Mouse (Mus musculus): ENCODE results near the gene Mdm4. TPM values are rescaled to one million over a fixed set of nuclear protein-coding genes. Genes with fewer than 3 reads are reported as not detected.

Mdm4 gene
- total and polyA plus RNA-seq, 3 experiments, result 19.8 to 28.1 TPM; not detected in 1

DNA sequence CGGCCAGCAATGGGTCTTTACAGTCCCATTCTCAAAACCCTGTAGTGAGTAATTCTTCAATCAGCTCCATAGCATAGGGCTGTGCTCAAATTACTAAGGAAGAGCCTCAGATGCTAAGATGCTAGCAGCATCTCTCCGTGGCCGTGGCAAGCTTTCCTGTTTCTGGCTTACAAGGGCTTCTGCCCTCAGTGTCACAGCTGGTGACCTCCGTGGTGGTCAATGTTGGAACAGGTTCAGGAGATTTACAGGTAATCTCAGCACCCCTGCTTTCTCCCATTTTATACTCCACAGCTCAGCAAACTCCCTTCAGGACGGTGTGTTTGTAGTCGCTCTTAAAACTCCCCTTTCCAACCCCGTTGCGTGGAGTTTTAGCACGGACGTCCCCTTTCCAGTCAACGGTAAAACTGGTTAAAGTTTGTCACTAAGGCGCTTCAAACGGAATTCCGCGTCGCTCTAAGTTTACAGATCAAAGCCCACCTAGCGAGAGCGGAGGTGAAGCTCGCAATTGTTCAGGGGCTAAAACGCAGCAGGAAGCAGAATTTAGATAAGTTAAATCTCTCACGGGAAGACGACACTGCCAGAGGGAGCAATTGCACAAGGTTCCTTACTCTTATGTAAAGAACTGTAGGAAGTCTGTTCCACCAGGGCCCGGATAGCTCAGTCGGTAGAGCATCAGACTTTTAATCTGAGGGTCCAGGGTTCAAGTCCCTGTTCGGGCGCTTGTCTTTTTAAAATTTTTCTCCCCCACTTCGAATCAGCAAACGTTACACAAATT is 3.1 kb upstream of the Mdm4 start:
- H3K36me3 ChIP-seq (ENCODE audit: control insufficient read depth in 1 of 2, insufficient read depth in 2 of 2, low read length in 2 of 2), result peaks cover 0 to 6% of the 10 kb centered on the region in 2 experiments; a peak in 2 of 4 replicates
- H3K9ac ChIP-seq (ENCODE audit: control insufficient read depth, low read depth, low read length, poor library complexity, severe bottlenecking), result peak overlapping the region; percentile 62
- H3K4me3 ChIP-seq (ENCODE audit: control insufficient read depth in 1 of 2, insufficient read depth in 1 of 2, low read depth in 2 of 2, low read length in 2 of 2), result peak overlapping the region; percentile 59 to 74
- H3K9me3 ChIP-seq (replicated peaks; ENCODE audit: insufficient read depth, low read length), result no peaks in the 10 kb centered on the region
- peak overlapping the region; percentile 56 for H3K27ac ChIP-seq (ENCODE audit: control insufficient read depth, low read depth, low read length)
- no peaks in the 10 kb centered on the region for H3K79me2 ChIP-seq (ENCODE audit: control insufficient read depth, insufficient read depth, low read length, poor library complexity)
- H3K27me3 ChIP-seq (ENCODE audit: control insufficient read depth in 1 of 2, insufficient read depth in 2 of 2, low read length in 2 of 2), result no peaks in the 10 kb centered on the region
- peak; percentile 93 for DNase-seq (ENCODE audit: low read depth, low spot score)
- TF ChIP-seq RCOR1 (IDR thresholded peaks at IDR 0.05; ENCODE audit: low read depth, low read length) (0 out of 2 replicates have a peak, but pooled peaks have one; percentile 27), MYB (IDR thresholded peaks at IDR 0.05; ENCODE audit: low read depth, low read length) (peak; percentile 31; the same call in 1 of the 2 replicates), CHD2 (IDR thresholded peaks at IDR 0.05; ENCODE audit: low read length) (no peak), TAL1 (IDR thresholded peaks at IDR 0.05; ENCODE audit: low read length) (no peak), MAZ (IDR thresholded peaks at IDR 0.05; ENCODE audit: low read depth, low read length) (0 out of 2 replicates have a peak, but pooled peaks have one; percentile 41), HCFC1 (IDR thresholded peaks at IDR 0.05; ENCODE audit: low read depth, low read length) (peak; percentile 61; the same call in 1 of the 2 replicates), MAFK (IDR thresholded peaks at IDR 0.05; ENCODE audit: borderline replicate concordance, low read depth, low read length) (peak; percentile 91; the same call in 1 of the 2 replicates), MXI1 (IDR thresholded peaks at IDR 0.05; ENCODE audit: low read depth, low read length) (peak; percentile 24; the same call in 1 of the 2 replicates), CHD1 (IDR thresholded peaks at IDR 0.05; ENCODE audit: low read depth, low read length) (no peak), TBP (IDR thresholded peaks at IDR 0.05; ENCODE audit: low read depth, low read length) (peak; percentile 99), ELF1 (IDR thresholded peaks at IDR 0.05; ENCODE audit: low read depth, low read length) (peak; percentile 68; the same call in 1 of the 2 replicates), GATA1 (IDR thresholded peaks at IDR 0.05; ENCODE audit: low read depth, low read length) (peak; percentile 75), E2F4 (IDR thresholded peaks at IDR 0.05; ENCODE audit: borderline replicate concordance, low read depth, low read length) (no peak)
- peaks cover 0 to 21% of the 10 kb centered on the region in 2 experiments; a peak in 2 of 4 replicates for H3K4me1 ChIP-seq (ENCODE audit: control insufficient read depth in 1 of 2, insufficient read depth in 2 of 2, low read length in 2 of 2)

DNA sequence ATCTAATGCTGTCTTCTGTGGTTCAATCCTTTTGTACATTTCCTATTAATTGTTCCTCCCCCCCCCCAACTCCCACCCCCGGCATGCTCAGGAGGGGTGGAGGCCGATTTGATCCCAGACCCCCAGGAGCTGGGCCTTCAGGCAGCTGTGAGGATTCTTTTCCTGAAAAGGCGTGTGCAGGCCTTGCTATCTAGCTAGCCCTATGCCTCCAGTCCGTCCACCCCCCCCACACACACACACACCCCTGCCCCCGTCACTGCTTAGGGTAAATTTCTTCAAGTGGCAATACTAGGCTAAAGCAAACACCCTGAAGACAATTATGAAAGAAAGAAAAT is 2.6 kb upstream of the Mdm4 start:
- no peak for DNase-seq (ENCODE audit: low read depth, low spot score)
- peaks cover 0 to 21% of the 10 kb centered on the region in 2 experiments; a peak in 2 of 4 replicates for H3K4me1 ChIP-seq (ENCODE audit: control insufficient read depth in 1 of 2, insufficient read depth in 2 of 2, low read length in 2 of 2)
- H3K9ac ChIP-seq (ENCODE audit: control insufficient read depth, low read depth, low read length, poor library complexity, severe bottlenecking), result peak overlapping the region; percentile 62
- H3K9me3 ChIP-seq (replicated peaks; ENCODE audit: insufficient read depth, low read length), result no peaks in the 10 kb centered on the region
- H3K27me3 ChIP-seq (ENCODE audit: control insufficient read depth in 1 of 2, insufficient read depth in 2 of 2, low read length in 2 of 2), result no peaks in the 10 kb centered on the region
- peak overlapping the region; percentile 56; the same call in 1 of the 2 replicates for H3K27ac ChIP-seq (ENCODE audit: control insufficient read depth, low read depth, low read length)
- no peaks in the 10 kb centered on the region for H3K79me2 ChIP-seq (ENCODE audit: control insufficient read depth, insufficient read depth, low read length, poor library complexity)
- peak overlapping the region; percentile 59 to 74 for H3K4me3 ChIP-seq (ENCODE audit: control insufficient read depth in 1 of 2, insufficient read depth in 1 of 2, low read depth in 2 of 2, low read length in 2 of 2)
- TF ChIP-seq CTCF (IDR thresholded peaks at IDR 0.05 in 2 of 3, conservative IDR thresholded peaks at IDR 0.05 in 1 of 3; ENCODE audit: control insufficient read depth in 1 of 3, insufficient read depth in 1 of 3, low read depth in 2 of 3, low read length in 3 of 3, poor library complexity in 1 of 3, severe bottlenecking in 1 of 3), result no peak
- TF ChIP-seq GATA1 (IDR thresholded peaks at IDR 0.05; ENCODE audit: low read depth, low read length), result no peak
- H3K36me3 ChIP-seq (ENCODE audit: control insufficient read depth in 1 of 2, insufficient read depth in 2 of 2, low read length in 2 of 2), result peaks cover 0 to 10% of the 10 kb centered on the region in 2 experiments; a peak in 2 of 4 replicates

Data from MEL (cell line).